Mouse (Mus musculus): ENCODE measurements around the gene Atrnl1.

DNA sequence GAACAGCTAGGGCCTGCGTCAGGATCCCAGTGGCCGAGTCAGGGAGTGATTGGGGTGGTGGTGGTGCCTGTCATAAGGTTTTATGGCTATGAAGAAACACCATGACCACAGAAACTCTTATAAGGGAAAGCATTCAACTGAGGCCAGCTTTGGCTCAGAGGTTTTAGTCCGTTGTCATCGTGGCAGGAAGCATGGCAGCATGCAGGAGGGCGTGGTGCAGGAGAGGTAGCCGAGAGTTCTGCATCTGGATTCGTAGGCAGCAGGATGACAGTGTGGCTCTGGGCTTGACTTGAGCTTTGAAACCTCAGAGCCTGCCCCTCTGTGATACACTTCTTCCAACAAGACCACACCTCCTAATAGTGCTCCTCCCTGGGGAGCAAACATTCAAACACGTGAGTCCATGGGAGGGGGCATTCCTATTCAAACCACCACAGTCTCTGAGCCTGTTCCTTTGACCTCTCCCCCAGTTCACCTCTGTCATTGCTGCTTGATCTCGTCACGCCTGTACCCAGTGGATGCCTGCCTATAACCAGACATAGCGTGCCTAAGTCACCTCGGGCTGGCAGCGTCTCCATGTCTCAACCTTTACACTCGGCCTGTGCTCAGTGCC is 412.5 kb downstream of the Atrnl1 start:
- TF ChIP-seq CHD2 (IDR thresholded peaks at IDR 0.05; ENCODE audit: low read depth, low read length) (no peak), ZC3H11A (IDR thresholded peaks at IDR 0.05; ENCODE audit: borderline replicate concordance, low read depth, low read length) (no peak), HCFC1 (IDR thresholded peaks at IDR 0.05; ENCODE audit: borderline replicate concordance, insufficient read depth, low read length) (no peak)
